Mouse (Mus musculus) layer of hippocampus, adult 2 months (tissue): ENCODE measurements around the gene Ak4. TPM values are rescaled to one million over a fixed set of nuclear protein-coding genes. Genes with fewer than 3 reads are reported as not detected.
A peak's percentile ranks its signal among the peaks of the same experiment; 100 is the strongest.

Source experiments
- DNase-seq, 2 experiments: peaks; one replicate each; pipeline ENCODE4 v3.0.0; 2022; ENCODE audit warnings: low spot score in 2 of 2
- H3K27ac ChIP-seq: fragments of 200-600 bp; 2 replicates; pipeline ENCODE4 v1.8.1; 2022
- H3K4me3 ChIP-seq: fragments of 200-600 bp; 2 replicates; pipeline ENCODE4 v1.8.1; 2022; ENCODE audit warnings: mild to moderate bottlenecking
- CTCF ChIP-seq: fragments of 200-600 bp; conservative IDR thresholded peaks from 2 replicates; pipeline ENCODE4 v1.8.1; 2022; ENCODE audit warnings: antibody characterized with exemption, mild to moderate bottlenecking, moderate library complexity
- total RNA-seq, 2 experiments: library from RNA; stranded (reverse); gene quantifications; 2 replicates each; pipeline ENCODE4 v1.2.3; 2021

Ak4 gene
- total RNA-seq, 2 experiments from 2014 or later = 63.0 to 63.2 TPM

GRCm38 (mm10) chr4:101511768-101512521, 92.9 kb downstream of the Ak4 start:
- Histone ChIP-seq H3K4me3 (no peak overlapping the region), H3K27ac (no peak overlapping the region)
- DNase-seq = no peak
- TF ChIP-seq CTCF = no peak

DNA sequence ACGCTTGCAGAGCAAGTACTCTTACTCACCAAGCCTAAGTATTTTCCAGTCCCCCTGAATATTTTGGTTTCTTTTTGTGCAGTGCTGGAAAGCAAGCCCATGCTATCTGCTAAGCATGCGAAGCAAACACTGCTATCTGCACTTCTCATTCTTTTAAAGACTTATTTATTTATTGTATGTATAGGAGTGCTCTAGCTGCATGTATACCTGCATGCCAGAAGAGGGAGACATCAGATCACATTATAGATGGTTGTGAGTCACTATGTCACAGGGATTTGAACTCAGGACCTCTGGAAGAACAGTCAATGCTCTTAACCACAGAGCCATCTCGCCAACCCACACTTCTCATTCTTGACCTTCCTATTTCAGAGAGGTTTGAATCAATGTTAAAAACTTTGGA, 94.2 kb downstream of the Ak4 start:
- TF ChIP-seq CTCF = peak; percentile 63
- no peak overlapping the region for H3K4me3 ChIP-seq
- no peak overlapping the region for H3K27ac ChIP-seq
- DNase-seq = no peak

DNA sequence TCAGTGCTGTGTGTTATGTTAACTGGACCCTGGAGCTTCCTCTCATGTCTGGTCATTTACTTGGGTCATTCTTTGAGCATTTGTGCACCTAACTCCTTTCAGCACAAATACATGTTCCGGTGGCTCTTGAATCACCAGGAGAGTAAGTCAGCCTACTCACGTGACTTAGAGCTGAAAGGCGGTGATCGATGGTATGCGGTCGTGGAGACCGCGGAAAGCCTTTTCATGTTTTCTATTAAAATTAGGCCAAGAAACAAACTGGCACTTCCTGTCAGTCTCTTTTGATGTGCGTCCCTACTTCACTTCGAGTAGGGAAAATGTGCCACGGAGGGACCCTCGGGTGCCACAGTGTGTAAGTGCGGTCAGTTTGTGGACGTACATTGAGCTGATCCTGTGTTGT, 96.8 kb downstream of the Ak4 start:
- DNase-seq = no peak
- peak overlapping the region; percentile 62; the same call in 1 of the 2 replicates for H3K27ac ChIP-seq

More for the DNA sequence above, 96.8 kb downstream of the Ak4 start:
- TF ChIP-seq CTCF = no peak
- no peak overlapping the region for H3K4me3 ChIP-seq

Other genes starting within 250 kb of the Ak4 start
- 100 to 1,000 TPM; 124 to 128 TPM for gene Jak1, start 154.0 kb upstream of the Ak4 start, total RNA-seq
- 100 to 1,000 TPM; 291 to 316 TPM for gene Dnajc6, start 77.4 kb downstream of the Ak4 start, total RNA-seq
- gene Leprot, start 228.4 kb downstream of the Ak4 start, total RNA-seq = 10 to 100 TPM; 27.4 to 27.9 TPM